Mouse (Mus musculus) spleen, adult 2 months (tissue): ENCODE measurements at regions not wholly inside any gene's neighbourhood (a gene's known extent, or its start where the extent isn't known, plus 50 kb on each side); places are given as distances from the start of the nearest gene placed in this dataset.

Source experiments
- CTCF ChIP-seq: fragments of 200-500 bp; IDR thresholded peaks from 2 replicates; pipeline ENCODE4 v1.5.1; 2011; ENCODE audit warnings: mild to moderate bottlenecking, inconsistent platforms; ENCODE audit not compliant: insufficient read depth, insufficient read length, insufficient replicate concordance; ENCODE audit errors: extremely low read depth
- POLR2A ChIP-seq: fragments of 200-500 bp; IDR thresholded peaks from 2 replicates; pipeline ENCODE4 v1.6.1; 2011; ENCODE audit warnings: low read depth, low read length, inconsistent platforms

- TF ChIP-seq POLR2A (no peak), CTCF (no peak)
Observed at GRCm38 (mm10) chr4:56411024-56411636, 328.7 kb upstream of the Gm26657 start.
